Mouse (Mus musculus): ENCODE measurements around the gene Apoc4. TPM values are rescaled to one million over a fixed set of nuclear protein-coding genes. Genes with fewer than 3 reads are reported as not detected.

Apoc4 gene
- total RNA-seq, 4 experiments from 2014 or later, result not detected

DNA sequence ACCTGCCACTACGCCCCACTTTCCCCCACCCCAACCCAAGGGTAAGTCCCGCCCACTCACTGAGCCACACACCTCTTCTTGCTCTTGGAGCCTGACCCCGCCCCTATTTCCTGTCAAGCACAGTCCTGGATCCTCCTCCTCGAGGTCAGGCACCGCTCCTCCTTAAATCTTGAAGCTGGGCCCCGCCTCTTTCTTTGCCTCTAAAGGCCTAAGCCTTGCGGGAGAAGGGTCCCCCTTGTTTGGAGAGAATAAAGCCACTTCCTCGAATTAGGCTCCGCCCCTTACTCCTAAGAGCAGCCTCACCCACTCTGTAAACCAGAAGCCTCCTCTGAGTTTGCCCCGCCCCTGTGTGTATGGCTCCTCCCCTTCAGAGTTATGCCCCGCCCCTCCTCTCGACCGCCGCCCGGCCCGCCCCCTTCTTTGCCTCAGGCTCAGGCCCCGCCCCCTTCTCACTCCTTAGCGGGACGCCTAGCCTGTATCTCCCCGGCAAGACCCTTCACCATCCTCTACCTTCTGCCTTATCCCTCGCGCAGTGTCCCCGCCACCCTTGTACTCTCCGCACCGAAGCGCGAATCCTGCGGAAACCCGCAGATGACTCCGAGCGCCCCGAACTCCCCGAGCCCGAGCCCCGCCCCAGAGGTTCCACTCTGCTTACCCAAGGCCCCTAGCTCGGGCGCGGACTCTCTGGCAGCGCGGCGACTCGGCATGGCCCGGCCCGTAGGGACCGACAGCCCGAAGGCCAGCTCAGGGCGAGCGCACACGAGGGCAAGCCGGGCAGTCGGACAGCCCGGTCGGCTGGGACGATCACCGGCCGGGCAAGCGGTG lies 52.5 kb downstream of the Apoc4 start:
- DNase-seq (ENCODE audit: low spot score), result peak; percentile 96

DNA sequence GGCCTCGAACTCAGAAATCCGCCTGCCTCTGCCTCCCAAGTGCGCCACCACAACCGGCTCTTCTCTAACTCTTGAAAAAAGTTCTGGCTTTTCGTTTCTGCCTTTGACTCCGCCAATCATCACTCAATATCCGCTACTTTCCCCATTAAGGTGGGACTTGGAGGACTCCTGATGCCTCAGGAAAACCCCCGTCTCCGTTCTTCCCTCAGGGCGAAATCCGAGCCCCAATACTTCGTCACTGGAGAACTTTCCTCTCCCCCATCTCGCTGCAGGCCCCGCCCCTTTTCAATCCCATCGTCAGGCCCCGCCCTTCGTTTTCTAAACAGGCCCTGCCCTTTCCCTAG lies 53.1 kb downstream of the Apoc4 start:
- no peak for DNase-seq (ENCODE audit: low spot score)

Other genes with a start within 250 kb of the Apoc4 start
- 10 to 100 TPM; 22.8 to 26.4 (median 24.3) TPM for gene Mark4, start 222.7 kb downstream of the Apoc4 start, total RNA-seq (2022)
- 1 to 10 TPM in 3 of 4 experiments, under 1 TPM in 1; 0.94 to 1.5 (median 1.1) TPM for gene Exoc3l2, start 218.1 kb downstream of the Apoc4 start, total RNA-seq (2022)
- 1 to 10 TPM; 2.2 to 3.1 (median 3.0) TPM for gene Bloc1s3, start 173.1 kb downstream of the Apoc4 start, total RNA-seq (2022)
- gene Trappc6a, start 173.1 kb downstream of the Apoc4 start, total RNA-seq (2022), result 10 to 100 TPM; 36.3 to 44.7 (median 37.2) TPM
- not detected for gene Nkpd1, start 163.6 kb downstream of the Apoc4 start, total RNA-seq (2022)
- gene Ppp1r37, start 118.4 kb downstream of the Apoc4 start, total RNA-seq (2022), result 10 to 100 TPM; 61.6 to 72.9 (median 63.8) TPM
- under 1 TPM; 0.25 to 0.84 (median 0.34) TPM for gene Zfp296, start 104.2 kb downstream of the Apoc4 start, total RNA-seq (2022)
- 10 to 100 TPM; 44.9 to 65.4 (median 52.1) TPM for gene Gemin7, start 103.9 kb downstream of the Apoc4 start, total RNA-seq (2022)
- gene Clasrp, start 77.0 kb downstream of the Apoc4 start, total RNA-seq (2022), result 10 to 100 TPM in 3 of 4 experiments, 1 to 10 TPM in 1; 9.6 to 16.8 (median 12.1) TPM
- gene Relb, start 52.0 kb downstream of the Apoc4 start, total RNA-seq (2022), result 1 to 10 TPM; 6.4 to 9.2 (median 7.7) TPM
- 10 to 100 TPM; 69.3 to 77.8 (median 72.6) TPM for gene Clptm1, start 16.4 kb downstream of the Apoc4 start, total RNA-seq (2022)
- under 1 TPM in 1 of 4 experiments, not detected in 3; 0.92 TPM for gene Apoc2, start 3.5 kb downstream of the Apoc4 start, total RNA-seq (2022)
- gene Gm44805, start 56 bp downstream of the Apoc4 start, total RNA-seq (2022), result not detected
- gene Apoc1, start 11.2 kb upstream of the Apoc4 start, total RNA-seq (2022), result 1 to 10 TPM in 1 of 4 experiments, under 1 TPM in 1, not detected in 2; 0.98 to 1.1 TPM
- 100 to 1,000 TPM; 172 to 309 (median 253) TPM for gene Apoe, start 17.7 kb upstream of the Apoc4 start, total RNA-seq (2022)
- 100 to 1,000 TPM in 1 of 4 experiments, 10 to 100 TPM in 3; 94.0 to 101 (median 99.2) TPM for gene Tomm40, start 34.0 kb upstream of the Apoc4 start, total RNA-seq (2022)
- gene Nectin2, start 69.0 kb upstream of the Apoc4 start, total RNA-seq (2022), result 10 to 100 TPM; 24.8 to 37.3 (median 34.9) TPM
- 100 to 1,000 TPM; 185 to 199 (median 197) TPM for gene Bcam, start 89.5 kb upstream of the Apoc4 start, total RNA-seq (2022)
- gene Cblc, start 115.3 kb upstream of the Apoc4 start, total RNA-seq (2022), result under 1 TPM in 2 of 4 experiments, not detected in 2; 0.37 to 0.76 TPM
- gene Bcl3, start 141.3 kb upstream of the Apoc4 start, total RNA-seq (2022), result 1 to 10 TPM; 2.1 to 4.4 (median 3.5) TPM
- not detected for gene Gm19345, start 170.5 kb upstream of the Apoc4 start, total RNA-seq (2022)
- under 1 TPM in 1 of 4 experiments, not detected in 3; 0.27 TPM for gene Ceacam16, start 179.8 kb upstream of the Apoc4 start, total RNA-seq (2022)
- gene Ceacam19, start 206.5 kb upstream of the Apoc4 start, total RNA-seq (2022), result not detected
- 10 to 100 TPM; 17.9 to 25.0 (median 20.5) TPM for gene Pvr, start 239.7 kb upstream of the Apoc4 start, total RNA-seq (2022)

All from heart, adult 8-10 months (tissue).